Mouse (Mus musculus) bone marrow, adult 2 months (tissue): Measurements from ENCODE around the gene Nol4l.

Experiments
- CTCF ChIP-seq: fragments of 200-500 bp; IDR thresholded peaks from 2 replicates; pipeline ENCODE4 v1.5.1; 2011; ENCODE audit warnings: low read length, control low read depth; ENCODE audit not compliant: control insufficient read depth, insufficient read depth
- POLR2A ChIP-seq: fragments of 200-500 bp; IDR thresholded peaks from 2 replicates; pipeline ENCODE4 v1.6.1; 2011; ENCODE audit warnings: low read depth, mild to moderate bottlenecking, control low read depth, low read length, borderline replicate concordance; ENCODE audit not compliant: control insufficient read depth

DNA sequence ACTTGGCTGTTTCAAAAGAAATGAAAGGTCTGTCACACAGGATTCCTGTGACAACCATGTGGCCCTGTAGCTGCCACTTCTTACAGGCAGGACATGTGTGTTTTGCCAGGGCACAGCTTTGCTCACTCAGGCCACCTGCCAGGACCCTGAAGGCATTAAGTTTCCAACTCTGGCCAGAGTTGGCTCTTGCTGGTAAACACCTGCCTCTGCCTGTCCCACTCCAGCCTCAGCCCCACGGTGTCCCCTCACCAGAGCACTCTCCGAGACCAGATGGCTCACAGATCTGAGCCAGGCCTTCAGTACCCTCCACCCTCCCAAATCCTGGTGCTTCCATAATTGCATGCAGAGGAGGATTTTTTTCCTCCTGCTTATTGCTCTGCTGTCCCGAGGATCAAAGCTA, 58.8 kb downstream of the Nol4l start:
- TF ChIP-seq POLR2A (no peak), CTCF (no peak)
